27 mouse cellular contexts compared by ENCODE assay signal in the genomic region with DNA sequence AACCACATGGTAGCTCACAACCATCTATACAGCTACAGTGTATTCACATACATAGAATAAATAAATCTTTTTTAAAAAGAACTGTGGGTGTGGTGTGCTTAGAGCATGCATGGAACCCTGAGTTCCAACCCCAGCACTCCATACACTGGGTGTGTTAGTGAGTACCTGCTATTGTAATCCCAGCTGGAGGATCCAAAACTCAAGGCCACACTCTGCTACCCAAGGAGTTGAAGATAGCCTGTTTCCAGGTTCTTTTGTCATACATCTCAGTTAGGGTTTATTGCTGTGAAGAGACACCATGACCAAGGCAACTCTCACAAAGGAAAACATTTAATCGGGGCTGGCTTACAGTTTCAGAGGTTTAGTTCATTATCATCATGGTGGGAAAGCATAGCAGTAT.
"Had no signal": no experiment of that assay in that cellular context is flagged by ENCODE, and none has a peak within 500 bp of the region (broad histone marks: within the 10 kb centered on the region; RNA-seq: fewer than 3 reads in every experiment).

No protein-coding gene starts in this region.

- H3K27me3 ChIP-seq: embryonic facial prominence, embryonic 12.5 days; embryonic facial prominence, embryonic 15.5 days; forebrain, embryonic 12.5 days; forebrain, embryonic 13.5 days; forebrain, embryonic 15.5 days had no signal

- H3K36me3 ChIP-seq: embryonic facial prominence, embryonic 10.5 days; embryonic facial prominence, embryonic 12.5 days; embryonic facial prominence, embryonic 13.5 days; embryonic facial prominence, embryonic 15.5 days; forebrain, embryonic 10.5 days; forebrain, embryonic 12.5 days; forebrain, embryonic 15.5 days; heart, embryonic 10.5 days had no signal

- H3K9ac ChIP-seq: embryonic facial prominence, embryonic 12.5 days; embryonic facial prominence, embryonic 13.5 days; embryonic facial prominence, embryonic 15.5 days; forebrain, embryonic 12.5 days; forebrain, embryonic 13.5 days; forebrain, embryonic 15.5 days; forebrain, postnatal 0 days had no signal

- DNase-seq: cerebellum, adult 9-10 months; cerebellum, adult 9-11 months; cerebellum, postnatal 10 days; cerebellum, postnatal 14 days; cerebellum, postnatal 25 days; cerebellum, postnatal 36 days; embryo, embryonic 11 days; forebrain, postnatal 0 days; gastrocnemius, adult 2 months; gastrocnemius, postnatal 10 days; gastrocnemius, postnatal 14 days; gastrocnemius, postnatal 25 days; gastrocnemius, postnatal 36 days; heart, adult 18-20 months; heart, adult 2 months had no signal

- H3K4me3 ChIP-seq: embryonic facial prominence, embryonic 10.5 days; embryonic facial prominence, embryonic 12.5 days; embryonic facial prominence, embryonic 13.5 days; embryonic facial prominence, embryonic 15.5 days; erythroblast, embryonic 14.5 days; forebrain, embryonic 10.5 days; forebrain, embryonic 12.5 days; forebrain, embryonic 13.5 days; forebrain, embryonic 15.5 days; gastrocnemius, adult 2 months; heart, adult 2 months; heart, embryonic 10.5 days had no signal

- ATAC-seq: forebrain, embryonic 13.5 days; forebrain, embryonic 14.5 days; forebrain, embryonic 15.5 days; forebrain, embryonic 16.5 days; forebrain, postnatal 0 days had no signal

- H3K27ac ChIP-seq: embryonic facial prominence, embryonic 10.5 days; embryonic facial prominence, embryonic 12.5 days; embryonic facial prominence, embryonic 13.5 days; embryonic facial prominence, embryonic 15.5 days; forebrain, embryonic 10.5 days; forebrain, embryonic 12.5 days; forebrain, embryonic 13.5 days; forebrain, embryonic 15.5 days; gastrocnemius, adult 2 months; heart, adult 2 months; heart, embryonic 10.5 days had no signal

- H3K4me2 ChIP-seq: embryonic facial prominence, embryonic 12.5 days; embryonic facial prominence, embryonic 13.5 days; embryonic facial prominence, embryonic 15.5 days; forebrain, embryonic 12.5 days; forebrain, embryonic 13.5 days; forebrain, embryonic 15.5 days had no signal

- H3K9me3 ChIP-seq: embryonic facial prominence, embryonic 12.5 days; embryonic facial prominence, embryonic 13.5 days; embryonic facial prominence, embryonic 15.5 days; forebrain, embryonic 10.5 days; forebrain, embryonic 12.5 days; forebrain, embryonic 13.5 days; forebrain, embryonic 15.5 days; heart, embryonic 10.5 days had no signal
